Mouse (Mus musculus) urinary bladder, adult 2 months (tissue): ENCODE results near the gene Ccdc194. TPM values are rescaled to one million over a fixed set of nuclear protein-coding genes. Genes with fewer than 3 reads are reported as not detected.

Experiments used
- DNase-seq: peaks from one replicate; pipeline ENCODE4 v3.0.0; 2022; ENCODE audit warnings: low spot score
- polyA plus RNA-seq: library from polyadenylated mRNA; depleted of rRNA; stranded (reverse); fragments of >200 nt; gene quantifications from 2 replicates; pipeline ENCODE4 v1.2.3, GENCODE M21; 2012; rRNA removed

Gene Ccdc194
- polyA plus RNA-seq, 1 experiment: 0.12 TPM

- peak; percentile 72 for DNase-seq
Observed at GRCm38 (mm10) chr8:71476099-71476940, 49.2 kb downstream of the Ccdc194 start.

- no peak for DNase-seq
Observed at GRCm38 (mm10) chr8:71475702-71476075, 49.8 kb downstream of the Ccdc194 start.

GRCm38 (mm10) chr8:71474785-71475701 is 50.5 kb downstream of the Ccdc194 start:
- no peak for DNase-seq

GRCm38 (mm10) chr8:71474344-71474743 is 51.2 kb downstream of the Ccdc194 start:
- DNase-seq: no peak

GRCm38 (mm10) chr8:71472601-71473386 is 52.7 kb downstream of the Ccdc194 start:
- no peak for DNase-seq

- no peak for DNase-seq
Observed at GRCm38 (mm10) chr8:71471861-71472260, 53.6 kb downstream of the Ccdc194 start.

GRCm38 (mm10) chr8:71470913-71471255 is 54.6 kb downstream of the Ccdc194 start:
- DNase-seq: no peak

- no peak for DNase-seq
Observed at GRCm38 (mm10) chr8:71470146-71470912, 55.2 kb downstream of the Ccdc194 start.

Other genes with a start within 250 kb of the Ccdc194 start
- gene Use1, start 158.9 kb downstream of the Ccdc194 start, polyA plus RNA-seq: 218 and 244 TPM in 2 replicates
- 10.3 and 12.0 TPM in 2 replicates for gene Ocel1, start 154.4 kb downstream of the Ccdc194 start, polyA plus RNA-seq
- gene Nr2f6, start 143.8 kb downstream of the Ccdc194 start, polyA plus RNA-seq: 65.7 and 75.0 TPM in 2 replicates
- gene Ushbp1, start 129.9 kb downstream of the Ccdc194 start, polyA plus RNA-seq: 22.0 and 23.9 TPM in 2 replicates
- 87.3 and 92.4 TPM in 2 replicates for gene Babam1, start 128.8 kb downstream of the Ccdc194 start, polyA plus RNA-seq
- gene Ankle1, start 119.7 kb downstream of the Ccdc194 start, polyA plus RNA-seq: 1.9 and 2.6 TPM in 2 replicates
- 43.8 and 49.5 TPM in 2 replicates for gene Abhd8, start 62.1 kb downstream of the Ccdc194 start, polyA plus RNA-seq
- 38.5 and 45.3 TPM in 2 replicates for gene Mrpl34, start 60.8 kb downstream of the Ccdc194 start, polyA plus RNA-seq
- gene Dda1, start 56.5 kb downstream of the Ccdc194 start, polyA plus RNA-seq: 56.7 and 67.3 TPM in 2 replicates
- gene Ano8, start 39.7 kb downstream of the Ccdc194 start, polyA plus RNA-seq: 22.1 and 23.9 TPM in 2 replicates
- gene Gtpbp3, start 37.6 kb downstream of the Ccdc194 start, polyA plus RNA-seq: 21.9 and 25.5 TPM in 2 replicates
- gene Plvap, start 14.0 kb downstream of the Ccdc194 start, polyA plus RNA-seq: 59.3 and 67.0 TPM in 2 replicates
- gene Bst2, start 11.7 kb upstream of the Ccdc194 start, polyA plus RNA-seq: 110 and 117 TPM in 2 replicates
- 96.1 and 115 TPM in 2 replicates for gene Mvb12a, start 17.2 kb upstream of the Ccdc194 start, polyA plus RNA-seq
- gene Tmem221, start 33.2 kb upstream of the Ccdc194 start, polyA plus RNA-seq: 2.3 and 3.0 TPM in 2 replicates
- gene Nxnl1, start 40.9 kb upstream of the Ccdc194 start, polyA plus RNA-seq: 0.01 and 0.04 TPM in 2 replicates
- gene Slc27a1, start 43.2 kb upstream of the Ccdc194 start, polyA plus RNA-seq: 57.3 and 63.8 TPM in 2 replicates
- gene Pgls, start 66.5 kb upstream of the Ccdc194 start, polyA plus RNA-seq: 41.7 and 60.4 TPM in 2 replicates
- gene Fam129c, start 71.9 kb upstream of the Ccdc194 start, polyA plus RNA-seq: 3.1 and 3.7 TPM in 2 replicates
- gene Colgalt1, start 85.3 kb upstream of the Ccdc194 start, polyA plus RNA-seq: 124 and 144 TPM in 2 replicates
- 0.44 and 0.47 TPM in 2 replicates for gene Unc13a, start 146.0 kb upstream of the Ccdc194 start, polyA plus RNA-seq
- gene Jak3, start 150.6 kb upstream of the Ccdc194 start, polyA plus RNA-seq: 14.9 and 17.1 TPM in 2 replicates
- gene Insl3, start 163.5 kb upstream of the Ccdc194 start, polyA plus RNA-seq: 7.7 and 11.7 TPM in 2 replicates
- gene B3gnt3, start 176.1 kb upstream of the Ccdc194 start, polyA plus RNA-seq: 4.8 and 7.4 TPM in 2 replicates
- 4.5 and 5.3 TPM in 2 replicates for gene Fcho1, start 200.0 kb upstream of the Ccdc194 start, polyA plus RNA-seq